Mouse (Mus musculus) embryo, embryonic 11.5 days (tissue): ENCODE measurements at regions not wholly inside any gene's neighbourhood (a gene's known extent, or its start where the extent isn't known, plus 50 kb on each side); places are given as distances from the start of the nearest gene placed in this dataset.

Experiments
- DNase-seq: peaks from one replicate; pipeline ENCODE4 v3.0.0-alpha.2; 2012; ENCODE audit warnings: low read depth, low spot score

DNA sequence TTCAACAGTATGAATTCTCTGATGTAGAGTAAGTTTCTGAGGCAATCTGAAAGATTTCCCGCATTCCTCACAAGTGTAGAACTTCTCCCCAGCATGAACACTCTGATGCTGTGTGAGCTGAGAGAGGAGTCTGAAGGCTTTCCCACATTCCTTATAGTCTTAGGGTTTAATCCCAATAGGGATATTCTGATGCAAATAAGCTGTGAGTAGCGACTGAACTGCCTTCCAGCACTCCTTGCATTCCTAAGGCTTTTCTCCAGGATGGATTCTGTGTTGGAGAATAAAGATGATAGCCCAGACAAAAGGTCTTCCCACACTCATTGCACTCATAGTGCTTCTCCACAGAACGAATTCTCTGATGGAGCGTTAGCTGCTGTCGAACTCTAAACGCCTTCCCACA lies 152.6 kb upstream of the Api5 start:
- DNase-seq: no peak

- DNase-seq: no peak
Measured at GRCm38 (mm10) chr2:94587255-94587654, 149.3 kb upstream of the Api5 start.

GRCm38 (mm10) chr2:94571646-94572045 lies 133.7 kb upstream of the Api5 start:
- DNase-seq: no peak

GRCm38 (mm10) chr2:94541230-94541905 lies 103.4 kb upstream of the Api5 start:
- no peak for DNase-seq

DNA sequence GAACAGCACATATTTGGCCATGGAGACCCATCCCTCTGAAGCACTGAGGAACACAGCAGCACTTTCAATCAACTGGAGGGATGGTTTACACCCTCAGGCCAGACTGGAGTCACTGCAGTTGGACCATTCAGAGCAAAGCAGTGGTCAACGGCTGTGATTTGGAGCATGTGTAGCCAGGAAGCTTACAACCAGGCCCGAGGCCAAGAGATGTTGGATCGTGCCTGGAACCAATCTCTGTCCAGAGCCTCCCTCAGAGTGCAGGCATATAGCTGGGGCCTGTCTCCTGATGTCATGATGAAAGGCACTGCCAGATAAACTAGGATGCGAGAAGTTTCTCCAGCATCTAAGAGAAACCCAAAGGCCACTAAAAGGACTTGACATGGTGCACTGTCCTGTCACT lies 98.7 kb upstream of the Api5 start:
- DNase-seq: no peak

DNA sequence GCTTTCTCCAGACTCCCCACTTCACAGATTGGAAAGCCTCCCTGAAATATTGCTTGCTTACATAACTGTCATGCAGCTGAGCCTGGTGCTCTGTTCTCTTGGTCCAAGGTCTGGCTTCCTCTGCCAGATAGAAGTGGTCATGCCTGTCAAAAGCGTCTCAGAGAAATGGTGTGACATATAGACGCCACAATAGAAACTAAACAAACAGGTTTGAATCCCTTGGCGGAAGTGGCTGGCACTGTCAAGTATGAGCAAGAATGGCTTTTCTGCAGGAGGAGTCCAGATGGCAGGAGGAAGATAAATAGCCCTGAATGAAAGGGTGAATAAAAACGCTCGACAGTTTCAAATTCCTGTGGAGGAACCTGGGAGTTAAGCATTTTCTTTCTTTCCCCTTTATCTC lies 93.2 kb upstream of the Api5 start:
- peak; percentile 4 for DNase-seq

GRCm38 (mm10) chr2:94524536-94524935 lies 86.6 kb upstream of the Api5 start:
- peak; percentile 53 for DNase-seq

DNA sequence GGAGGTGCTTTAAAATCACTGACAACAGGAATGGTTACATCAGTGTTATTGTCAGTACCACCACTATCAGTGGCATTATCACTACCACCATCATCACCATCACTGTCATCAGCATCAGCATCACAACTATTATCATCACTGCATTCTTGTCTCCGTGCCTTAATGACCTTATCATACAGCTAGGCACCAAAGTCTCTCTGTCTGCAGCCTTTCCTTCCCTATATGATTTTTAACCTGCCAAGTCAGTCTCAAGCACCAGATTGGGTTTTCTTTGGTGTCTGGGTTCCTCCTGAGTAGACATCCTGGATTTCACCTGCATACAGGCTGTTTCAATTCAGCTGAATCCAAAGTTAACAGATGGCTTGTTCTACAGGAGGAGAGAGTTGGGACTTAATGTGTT lies 78.9 kb upstream of the Api5 start:
- DNase-seq: no peak

DNA sequence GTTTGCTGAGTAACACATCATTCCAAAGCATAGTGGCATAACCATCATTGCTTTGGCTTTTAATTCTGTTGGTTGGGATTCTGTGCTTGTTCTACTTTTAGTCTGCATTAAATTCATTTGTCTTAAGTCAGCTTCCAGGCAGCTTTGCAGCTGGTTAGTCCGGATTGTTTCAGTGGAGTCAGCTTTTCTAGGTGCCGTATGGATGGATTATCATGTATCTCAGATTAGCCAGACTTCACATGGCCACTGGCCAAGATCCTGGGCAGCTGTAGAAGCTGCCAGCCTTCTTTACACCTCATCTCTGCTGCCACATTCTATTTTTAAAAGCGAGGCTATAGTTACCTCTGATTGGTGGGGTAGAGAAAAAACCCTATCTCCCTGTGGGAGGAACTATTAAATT lies 74.1 kb upstream of the Api5 start:
- DNase-seq: no peak

GRCm38 (mm10) chr2:94500649-94501048 lies 62.7 kb upstream of the Api5 start:
- no peak for DNase-seq

DNA sequence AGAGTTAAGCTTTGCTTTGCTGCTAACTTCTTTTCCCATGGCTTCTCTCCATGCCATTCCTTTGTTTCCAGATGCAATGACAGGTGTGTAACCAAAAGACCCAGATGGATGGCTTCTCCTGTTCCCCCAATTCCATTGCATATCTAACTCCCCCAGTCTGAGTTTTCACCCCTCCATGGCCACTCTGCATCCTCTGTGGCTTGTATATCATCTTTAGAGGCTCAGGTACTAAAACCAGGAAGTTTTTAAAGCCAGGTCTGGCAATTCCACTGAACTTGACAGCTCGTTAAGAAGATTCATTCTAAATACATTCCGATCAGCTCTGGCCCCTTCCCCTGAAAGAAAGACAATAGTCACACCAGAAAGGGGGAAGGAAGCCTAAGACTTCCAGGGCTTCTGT lies 60.6 kb upstream of the Api5 start:
- no peak for DNase-seq
